Mouse (Mus musculus) right cerebral cortex, postnatal 4 days (tissue): ENCODE data around the gene Gm7137.
"Not testable (repeated sequence)": the region's sequence is repeated elsewhere in the genome, so short reads cannot be mapped to it uniquely, and the experiment has no call there.

ENCODE experiments used
- DNase-seq: peaks from one replicate; pipeline ENCODE4 v3.0.0-alpha.2; 2022

Gene Gm7137

DNA sequence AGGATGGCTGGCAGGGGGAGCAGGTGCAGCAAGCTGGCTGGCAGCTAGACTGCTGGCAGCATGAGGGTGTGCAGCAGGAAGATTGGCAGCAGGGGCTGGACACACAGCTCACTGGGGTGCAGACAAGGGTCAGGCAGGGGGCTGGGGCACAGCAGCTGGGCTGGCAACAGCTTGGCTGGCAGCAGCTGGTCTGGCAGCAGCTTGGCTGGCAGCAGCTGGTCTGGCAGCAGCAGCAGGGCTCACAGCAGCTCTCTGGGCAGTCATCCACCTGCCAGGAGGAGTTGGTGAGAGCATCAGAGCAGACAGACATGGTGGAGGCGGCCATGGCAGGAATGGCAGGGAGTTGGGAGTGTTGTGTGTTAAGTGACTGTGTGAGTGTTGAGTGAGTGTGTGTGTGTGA lies at the start of gene Gm7137:
Gm7137 (minus strand) TSS at position 325 of the 400 bp plus-strand sequence.
- not testable (repeated sequence) for DNase-seq

DNA sequence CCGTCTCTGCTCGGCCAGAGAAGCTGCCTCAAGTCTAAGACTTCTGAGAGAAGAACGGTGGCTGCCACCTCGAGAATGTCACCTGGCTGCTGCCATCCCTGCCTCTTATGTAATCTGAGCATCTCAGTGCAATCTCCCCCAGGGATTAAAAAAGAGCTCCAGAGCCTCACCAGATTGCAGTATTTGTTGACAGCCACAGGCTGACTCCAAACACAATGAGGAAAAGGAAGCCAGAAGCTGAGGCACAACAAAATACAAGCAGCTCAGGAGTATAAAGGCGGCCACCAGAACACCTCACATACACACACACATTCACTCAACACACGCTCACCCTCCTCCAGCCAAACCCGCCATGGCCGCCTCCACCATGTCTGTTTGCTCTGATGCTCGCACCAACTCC lies 47.6 kb upstream of the Gm7137 start, which contains the start of gene Krtap10-10:
Krtap10-10 (plus strand) TSS at position 301 of the 400 bp plus-strand sequence.
- DNase-seq: no peak

DNA sequence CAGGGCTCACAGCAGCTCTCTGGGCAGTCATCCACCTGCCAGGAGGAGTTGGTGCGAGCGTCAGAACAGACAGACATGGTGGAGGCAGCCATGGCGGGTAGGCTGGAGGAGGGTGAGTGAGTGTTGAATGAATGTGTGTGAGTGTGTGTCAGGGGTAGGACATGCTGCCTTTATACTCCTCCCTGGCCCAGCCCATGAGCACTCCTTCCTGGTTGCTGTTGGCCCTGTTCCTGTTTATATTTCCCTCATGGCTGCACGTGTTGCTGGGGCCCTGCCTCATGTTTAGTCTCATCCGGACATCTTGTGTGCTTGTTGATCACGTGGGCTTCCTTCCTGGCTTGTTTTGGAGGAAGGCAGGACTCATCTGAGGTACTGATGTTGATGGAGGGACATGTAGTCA lies 39.0 kb upstream of the Gm7137 start, which contains the start of gene Krtap10-4:
Krtap10-4 (minus strand) TSS at position 145 of the 400 bp plus-strand sequence.
- no peak for DNase-seq

- DNase-seq: no peak
These were observed 31.2 kb upstream of the Gm7137 start for GRCm38 (mm10) chr10:77819203-77819602.

DNA sequence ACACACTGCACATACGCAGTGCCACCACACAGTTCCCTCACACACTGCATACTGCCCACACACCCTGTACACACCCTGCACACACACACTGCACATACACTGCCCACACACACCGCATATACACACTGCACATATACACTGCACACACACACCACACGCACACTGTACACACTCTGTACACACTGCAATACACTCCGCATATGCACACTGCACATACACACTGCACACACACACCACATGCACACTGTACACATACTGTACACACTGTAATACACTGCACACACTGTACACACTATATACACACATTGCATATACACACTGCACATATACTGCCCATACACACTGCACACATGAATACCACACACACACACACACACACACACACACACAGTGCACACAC lies 30.5 kb upstream of the Gm7137 start:
- DNase-seq: no peak

DNA sequence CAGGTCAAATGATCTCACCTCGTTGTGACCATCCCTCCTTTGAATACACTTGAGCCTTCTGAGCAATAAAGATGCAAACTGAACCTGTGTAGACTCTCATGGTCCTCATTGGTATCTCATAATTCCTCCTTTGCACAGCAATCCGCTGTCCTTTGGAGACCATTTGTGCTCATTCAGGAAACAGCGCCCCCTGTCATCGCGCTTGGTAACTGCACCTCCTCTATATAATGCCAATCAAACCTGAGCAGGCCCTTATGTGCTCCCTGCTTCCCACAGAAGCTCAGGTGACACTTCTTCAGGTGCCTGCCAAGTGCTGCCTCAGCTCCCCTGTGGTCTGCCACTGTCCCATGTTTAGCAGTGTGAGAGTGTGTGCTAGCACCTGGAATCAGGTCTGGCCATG lies 27.5 kb upstream of the Gm7137 start:
- DNase-seq: peak; percentile 33

GRCm38 (mm10) chr10:77814382-77814781 lies 26.4 kb upstream of the Gm7137 start, which contains the start of gene Gm2696:
Gm2696 (plus strand) TSS chr10:77814682.
- no peak for DNase-seq

GRCm38 (mm10) chr10:77811743-77812142 lies 23.7 kb upstream of the Gm7137 start, which contains the start of gene Gm9507:
Gm9507 (minus strand) TSS chr10:77811843.
- no peak for DNase-seq

DNA sequence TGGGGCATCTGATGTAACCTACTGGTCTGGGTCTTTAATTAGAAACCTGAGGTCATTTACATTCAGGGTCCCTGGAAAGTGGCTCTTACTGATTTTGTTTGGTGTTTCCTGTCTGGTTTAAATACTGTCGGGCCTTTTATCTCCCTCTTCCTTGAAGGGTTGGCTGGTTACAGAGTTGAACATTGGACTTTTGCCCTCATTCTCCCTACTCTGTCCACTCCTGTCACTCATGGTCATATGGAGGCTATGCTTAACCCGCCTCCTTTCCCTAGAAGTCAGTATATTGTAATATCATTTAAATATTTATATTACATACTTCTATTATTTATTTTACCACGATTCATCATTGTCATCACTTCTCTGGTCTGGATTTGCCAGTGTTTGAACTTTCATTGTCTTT lies 16.1 kb upstream of the Gm7137 start:
- DNase-seq: no peak

GRCm38 (mm10) chr10:77798921-77799508 lies 11.0 kb upstream of the Gm7137 start, which contains the start of gene Gm19668:
Gm19668 (minus strand) TSS chr10:77799133.
- no peak for DNase-seq

- not testable (repeated sequence) for DNase-seq
These were observed 10.3 kb upstream of the Gm7137 start for GRCm38 (mm10) chr10:77798164-77798920.

- no peak for DNase-seq
These were observed 9.7 kb upstream of the Gm7137 start for GRCm38 (mm10) chr10:77797677-77798076.

GRCm38 (mm10) chr10:77794976-77795375 lies 7.0 kb upstream of the Gm7137 start, which contains the start of gene Gm9639:
Gm9639 (minus strand) TSS chr10:77795076.
- no peak for DNase-seq

GRCm38 (mm10) chr10:77788621-77789020 lies 621 bp upstream of the Gm7137 start:
- DNase-seq: no peak

DNA sequence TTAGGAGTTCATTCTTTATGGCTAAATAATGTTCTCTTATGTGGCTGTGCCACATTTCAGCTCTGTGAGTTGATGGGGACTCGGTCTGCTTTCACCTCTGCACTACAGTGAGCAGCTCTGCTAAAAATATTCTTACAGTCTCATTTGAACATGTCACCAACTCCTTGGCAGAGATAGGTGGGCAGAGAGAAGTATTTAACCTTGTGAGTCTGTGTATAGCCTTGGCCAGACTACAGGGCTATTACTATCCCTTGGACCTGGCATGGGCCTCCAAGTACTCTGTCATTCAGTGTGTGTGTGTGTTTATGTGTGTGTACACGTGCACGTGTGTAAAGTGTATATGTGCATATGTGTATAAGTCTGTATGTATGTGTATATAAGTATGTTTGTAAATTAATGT lies 4.6 kb downstream of the Gm7137 start:
- DNase-seq: not testable (repeated sequence)

GRCm38 (mm10) chr10:77782442-77782841 lies 5.6 kb downstream of the Gm7137 start, which contains the start of gene Gm3250:
Gm3250 (minus strand) TSS chr10:77782542.
- not testable (repeated sequence) for DNase-seq

DNA sequence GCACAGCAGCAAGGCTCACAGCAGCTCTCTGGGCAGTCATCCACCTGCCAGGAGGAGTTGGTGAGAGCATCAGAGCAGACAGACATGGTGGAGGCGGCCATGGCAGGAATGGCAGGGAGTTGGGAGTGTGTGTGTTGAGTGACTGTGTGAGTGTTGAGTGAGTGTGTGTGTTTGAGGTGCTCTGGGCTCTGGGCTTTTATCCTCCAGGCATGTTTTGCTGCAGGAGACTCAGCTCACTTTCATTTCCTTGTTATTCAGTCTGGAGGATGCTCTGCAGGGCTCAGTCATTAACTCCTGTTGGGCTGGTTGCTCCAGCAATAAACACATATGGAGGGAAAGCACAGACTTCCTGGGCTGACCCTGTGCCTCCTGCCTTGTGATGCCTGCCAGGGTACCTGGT lies 11.2 kb downstream of the Gm7137 start, which contains the start of gene Gm7138:
Gm7138 (minus strand) TSS at position 101 of the 400 bp plus-strand sequence.
- DNase-seq: not testable (repeated sequence)

DNA sequence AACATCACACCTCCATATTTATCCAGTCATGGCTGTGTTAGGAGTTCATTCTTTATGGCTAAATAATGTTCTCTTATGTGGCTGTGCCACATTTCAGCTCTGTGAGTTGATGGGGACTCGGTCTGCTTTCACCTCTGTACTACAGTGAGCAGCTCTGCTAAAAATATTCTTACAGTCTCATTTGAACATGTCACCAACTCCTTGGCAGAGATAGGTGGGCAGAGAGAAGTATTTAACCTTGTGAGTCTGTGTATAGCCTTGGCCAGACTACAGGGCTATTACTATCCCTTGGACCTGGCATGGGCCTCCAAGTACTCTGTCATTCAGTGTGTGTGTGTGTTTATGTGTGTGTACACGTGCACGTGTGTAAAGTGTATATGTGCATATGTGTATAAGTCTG lies 15.9 kb downstream of the Gm7137 start:
- not testable (repeated sequence) for DNase-seq

GRCm38 (mm10) chr10:77771225-77771624 lies 16.8 kb downstream of the Gm7137 start, which contains the start of gene Gm3238:
Gm3238 (minus strand) TSS chr10:77771325.
- not testable (repeated sequence) for DNase-seq

GRCm38 (mm10) chr10:77769727-77770126 lies 18.3 kb downstream of the Gm7137 start:
- no peak for DNase-seq

- DNase-seq: not testable (repeated sequence)
These were observed 28.4 kb downstream of the Gm7137 start, which contains the start of gene Gm3233 for GRCm38 (mm10) chr10:77759582-77759981. Gm3233 (minus strand) TSS chr10:77759682.

GRCm38 (mm10) chr10:77753448-77753847 lies 34.6 kb downstream of the Gm7137 start:
- DNase-seq: no peak

DNA sequence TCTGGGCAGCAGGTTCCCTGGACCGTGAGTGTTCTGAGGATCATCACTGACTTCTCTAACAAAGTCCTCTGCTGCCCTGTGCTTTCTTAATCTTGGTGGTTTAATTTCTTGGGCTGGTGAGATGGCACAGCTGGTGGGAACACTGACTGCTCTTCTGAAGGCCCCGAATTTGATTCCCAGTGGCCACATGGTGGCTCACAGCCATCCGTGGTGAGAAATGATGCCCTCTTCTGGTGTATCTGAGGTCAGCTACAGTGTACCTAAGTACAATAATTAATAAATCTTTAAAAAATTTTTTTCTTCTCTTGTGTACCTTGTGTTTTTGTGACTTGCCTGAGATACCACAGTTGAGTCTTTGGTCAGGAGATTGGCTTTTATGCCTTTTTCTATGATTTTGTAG lies 35.7 kb downstream of the Gm7137 start:
- DNase-seq: not testable (repeated sequence)
